Mouse (Mus musculus) olfactory bulb, adult 2 months (tissue): ENCODE results near the gene Gcnt1.

Experiments
- CTCF ChIP-seq: fragments of 200-500 bp; IDR thresholded peaks from 2 replicates; pipeline ENCODE4 v1.5.1; 2012; ENCODE audit warnings: low read depth, mild to moderate bottlenecking, low read length, moderate library complexity; ENCODE audit not compliant: insufficient read depth
- POLR2A ChIP-seq: fragments of 200-500 bp; IDR thresholded peaks from 2 replicates; pipeline ENCODE4 v1.6.1; 2012; ENCODE audit warnings: mild to moderate bottlenecking, low read depth, low read length, moderate library complexity; ENCODE audit not compliant: insufficient read depth

GRCm38 (mm10) chr19:17289526-17289925 lies 83.1 kb downstream of the Gcnt1 start:
- TF ChIP-seq POLR2A (no peak), CTCF (no peak)
